Mouse (Mus musculus) ZHBTc4 (cell line): ENCODE data around the gene Epb41l1.
"Not testable (repeated sequence)": the region's sequence is repeated elsewhere in the genome, so short reads cannot be mapped to it uniquely, and the experiment has no call there.

ENCODE experiments used
- DNase-seq: peaks from one replicate; pipeline ENCODE4 v3.0.0-alpha.2; 2011; ENCODE audit warnings: low read depth, low spot score

Gene Epb41l1

GRCm38 (mm10) chr2:156420694-156421380 lies at the start of gene Epb41l1:
Epb41l1 (plus strand) TSS chr2:156420909.
- peak; percentile 64 for DNase-seq

- DNase-seq = no peak
These were observed 43.8 kb upstream of the Epb41l1 start for GRCm38 (mm10) chr2:156376956-156377355.

GRCm38 (mm10) chr2:156379929-156380328 lies 40.8 kb upstream of the Epb41l1 start:
- DNase-seq = no peak

GRCm38 (mm10) chr2:156381350-156381749 lies 39.4 kb upstream of the Epb41l1 start:
- DNase-seq = peak; percentile 21

GRCm38 (mm10) chr2:156392461-156393154 lies 28.1 kb upstream of the Epb41l1 start:
- DNase-seq = peak; percentile 89

GRCm38 (mm10) chr2:156393155-156393828 lies 27.4 kb upstream of the Epb41l1 start:
- DNase-seq = no peak

- DNase-seq = peak; percentile 61
These were observed 26.4 kb upstream of the Epb41l1 start for GRCm38 (mm10) chr2:156394282-156394681.

- no peak for DNase-seq
These were observed 24.6 kb upstream of the Epb41l1 start for GRCm38 (mm10) chr2:156396096-156396495.

- no peak for DNase-seq
These were observed 22.7 kb upstream of the Epb41l1 start for GRCm38 (mm10) chr2:156397988-156398387.

- DNase-seq = no peak
These were observed 21.2 kb upstream of the Epb41l1 start for GRCm38 (mm10) chr2:156399485-156399884.

- DNase-seq = peak; percentile 97
These were observed 19.4 kb upstream of the Epb41l1 start for GRCm38 (mm10) chr2:156401331-156401730.

GRCm38 (mm10) chr2:156402036-156402435 lies 18.7 kb upstream of the Epb41l1 start:
- no peak for DNase-seq

GRCm38 (mm10) chr2:156406987-156407386 lies 13.7 kb upstream of the Epb41l1 start:
- no peak for DNase-seq

- peak; percentile 44 for DNase-seq
These were observed 12.5 kb upstream of the Epb41l1 start for GRCm38 (mm10) chr2:156408168-156408567.

GRCm38 (mm10) chr2:156411348-156411747 lies 9.4 kb upstream of the Epb41l1 start:
- not testable (repeated sequence) for DNase-seq

GRCm38 (mm10) chr2:156414996-156415395 lies 5.7 kb upstream of the Epb41l1 start:
- no peak for DNase-seq

- no peak for DNase-seq
These were observed 5.0 kb upstream of the Epb41l1 start for GRCm38 (mm10) chr2:156415674-156416073.

- no peak for DNase-seq
These were observed 3.5 kb upstream of the Epb41l1 start for GRCm38 (mm10) chr2:156417194-156417593.

- no peak for DNase-seq
These were observed 2.2 kb upstream of the Epb41l1 start for GRCm38 (mm10) chr2:156418467-156418866.

GRCm38 (mm10) chr2:156420327-156420693 lies 399 bp upstream of the Epb41l1 start:
- DNase-seq = no peak

GRCm38 (mm10) chr2:156421381-156422110 lies 837 bp downstream of the Epb41l1 start:
- DNase-seq = peak; percentile 79

- no peak for DNase-seq
These were observed 1.9 kb downstream of the Epb41l1 start for GRCm38 (mm10) chr2:156422631-156423030.
